Mouse (Mus musculus) kidney, postnatal 14 days (tissue): Measurements from ENCODE around the gene Klf4.

ENCODE experiments used
- DNase-seq: peaks from one replicate; pipeline ENCODE4 v3.0.0; 2022; ENCODE audit warnings: mixed read lengths

Gene Klf4

GRCm38 (mm10) chr4:55523921-55524320 lies 8.3 kb downstream of the Klf4 start:
- no peak for DNase-seq

DNA sequence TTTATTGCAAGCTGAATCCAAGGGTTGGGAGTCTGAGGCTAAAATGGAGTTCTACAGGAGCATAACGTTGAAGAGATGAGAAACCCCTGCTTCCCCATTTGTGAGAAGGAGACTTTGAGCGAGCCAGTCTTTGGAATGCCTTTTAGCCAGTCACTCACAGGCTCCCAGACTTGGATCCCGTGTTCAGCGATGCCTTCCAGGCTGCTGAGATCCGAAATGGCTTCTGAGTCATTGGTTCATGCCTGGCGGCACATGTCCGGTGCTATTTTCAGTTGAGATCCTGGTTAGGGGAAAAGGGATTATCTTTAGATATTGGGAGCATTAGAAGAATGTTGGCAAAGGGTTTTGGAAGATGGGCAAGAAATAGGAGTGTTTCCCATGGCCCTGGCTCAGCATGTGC lies 14.8 kb downstream of the Klf4 start:
- no peak for DNase-seq

DNA sequence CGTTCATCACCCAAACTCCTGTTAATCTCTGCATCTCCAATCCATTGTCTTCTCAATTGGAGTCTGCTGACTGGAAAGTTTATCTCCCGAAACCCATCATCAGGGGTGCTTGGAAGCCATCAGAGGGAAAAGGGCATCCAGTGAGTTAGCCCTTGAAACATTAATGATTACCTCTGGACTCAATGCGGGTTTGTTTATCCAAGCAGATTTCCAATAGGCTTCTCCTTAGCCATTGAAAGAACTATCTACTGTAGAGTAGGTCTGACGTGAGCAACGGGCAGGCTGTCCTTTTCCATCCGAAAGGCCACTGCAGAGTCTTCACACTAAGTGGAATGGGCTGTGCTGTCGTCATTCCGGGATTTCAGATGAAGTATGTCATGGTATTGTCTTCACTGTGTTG lies 16.2 kb downstream of the Klf4 start:
- DNase-seq = no peak

DNA sequence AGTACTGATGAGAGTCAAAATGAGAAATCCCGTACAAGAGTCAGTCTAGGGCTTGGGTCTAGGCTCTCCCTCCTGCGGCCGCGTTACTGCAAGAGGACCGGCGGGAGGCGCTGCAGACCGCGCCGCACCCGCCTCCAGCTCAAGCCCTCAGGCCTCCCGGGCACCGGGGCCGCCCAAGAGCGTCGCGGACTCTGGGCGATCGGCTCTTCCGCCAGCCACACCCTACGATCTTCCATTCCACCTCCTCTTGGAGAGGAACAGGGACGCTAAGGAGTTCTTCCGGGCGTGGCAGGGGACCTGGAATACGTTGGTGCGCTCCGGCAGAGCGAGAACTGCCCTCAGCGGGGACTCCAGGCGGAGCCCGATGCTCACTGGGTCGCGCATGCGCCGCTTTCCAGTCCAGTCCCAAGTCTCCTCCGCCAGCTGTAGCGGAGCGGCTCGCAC lies 17.5 kb downstream of the Klf4 start:
- peak; percentile 88 for DNase-seq

DNA sequence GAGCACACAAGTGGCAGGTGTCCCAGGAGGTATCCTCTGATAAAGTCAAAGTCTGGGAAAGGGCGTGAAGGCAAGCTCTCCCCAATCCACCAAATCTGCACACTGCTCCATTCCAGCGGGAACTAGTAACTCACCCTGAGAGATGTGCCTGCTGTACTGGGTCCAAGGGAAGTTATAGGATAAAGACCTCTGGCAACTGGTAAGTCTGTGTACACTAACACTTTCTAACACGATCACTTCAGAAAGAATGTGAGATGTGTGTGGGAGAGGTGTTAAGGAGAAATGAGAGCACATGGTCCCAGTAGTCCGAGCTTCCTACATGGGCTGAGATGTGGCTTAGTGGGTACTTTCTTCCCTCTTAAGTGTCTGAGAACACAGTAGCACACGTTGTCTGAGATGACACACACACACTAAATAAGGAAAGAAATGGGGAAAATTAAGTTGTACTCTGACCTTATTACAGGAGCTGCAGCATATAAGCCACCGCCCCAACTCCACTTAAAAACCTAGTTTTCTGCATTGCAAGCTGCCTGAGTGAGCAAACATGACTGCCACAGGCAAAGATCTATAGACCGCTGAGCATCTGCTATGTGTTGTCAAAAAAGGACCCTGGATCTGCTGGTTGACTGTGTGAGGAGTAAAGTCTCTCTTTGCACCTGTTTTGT lies 18.5 kb downstream of the Klf4 start:
- no peak for DNase-seq

DNA sequence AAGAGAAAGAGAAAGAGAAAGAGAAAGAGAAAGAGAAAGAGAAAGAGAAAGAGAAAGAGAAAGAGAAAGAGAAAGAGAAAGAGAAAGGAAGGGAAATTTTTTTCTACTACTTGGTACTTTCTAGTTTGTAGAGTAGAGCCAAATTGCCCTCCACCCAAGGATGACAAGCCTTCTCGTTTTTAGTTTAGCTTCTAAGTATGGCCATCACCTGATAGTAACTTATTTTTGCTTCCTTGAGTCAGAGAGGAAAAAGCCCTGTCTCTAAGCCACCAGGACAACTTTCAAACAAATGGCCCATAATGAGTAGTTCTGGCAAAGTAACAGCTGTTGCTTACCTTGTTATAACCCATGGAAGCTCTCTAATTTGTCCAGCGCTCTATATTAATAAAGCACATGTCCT lies 20.9 kb downstream of the Klf4 start:
- DNase-seq = no peak

DNA sequence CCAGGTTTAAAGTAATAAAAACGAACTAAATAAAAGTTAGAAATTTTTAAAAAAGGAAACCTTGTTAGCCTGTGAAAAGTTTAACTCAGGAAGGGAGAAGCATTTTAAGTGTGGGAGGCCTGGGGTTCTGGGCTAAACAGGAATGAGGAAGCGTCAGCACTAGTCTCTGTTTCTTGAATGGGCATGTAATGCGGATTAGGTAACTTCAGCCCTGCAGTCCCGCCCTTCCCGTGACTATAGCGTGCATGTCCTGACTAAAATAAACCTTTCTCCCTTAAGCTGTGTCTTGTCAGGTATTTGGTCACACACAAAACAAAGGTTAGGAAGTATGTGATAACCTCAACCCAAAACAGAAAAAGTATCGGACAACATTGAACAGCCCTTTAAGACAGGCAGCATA lies 23.6 kb downstream of the Klf4 start:
- DNase-seq = no peak

DNA sequence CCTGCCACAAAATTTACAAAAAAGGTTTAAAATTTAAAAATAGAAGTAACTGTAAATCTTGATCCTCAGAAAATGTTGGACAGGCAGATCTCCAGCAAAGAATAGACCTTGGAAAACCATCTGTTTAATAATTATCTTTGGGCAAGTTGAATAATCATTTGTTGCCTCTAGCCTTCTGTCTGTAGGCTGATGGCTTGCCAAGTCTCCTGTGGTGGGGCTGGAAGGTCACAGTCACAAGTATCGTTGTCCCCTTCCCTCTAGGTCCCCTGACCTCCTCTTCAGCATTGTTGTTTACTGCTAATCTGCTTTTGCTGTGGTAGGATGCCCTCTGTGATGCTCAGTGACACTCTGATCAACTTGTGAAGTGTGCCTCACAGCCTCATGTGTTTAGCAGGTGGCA lies 33.6 kb downstream of the Klf4 start:
- no peak for DNase-seq

GRCm38 (mm10) chr4:55496416-55496815 lies 35.9 kb downstream of the Klf4 start:
- no peak for DNase-seq

DNA sequence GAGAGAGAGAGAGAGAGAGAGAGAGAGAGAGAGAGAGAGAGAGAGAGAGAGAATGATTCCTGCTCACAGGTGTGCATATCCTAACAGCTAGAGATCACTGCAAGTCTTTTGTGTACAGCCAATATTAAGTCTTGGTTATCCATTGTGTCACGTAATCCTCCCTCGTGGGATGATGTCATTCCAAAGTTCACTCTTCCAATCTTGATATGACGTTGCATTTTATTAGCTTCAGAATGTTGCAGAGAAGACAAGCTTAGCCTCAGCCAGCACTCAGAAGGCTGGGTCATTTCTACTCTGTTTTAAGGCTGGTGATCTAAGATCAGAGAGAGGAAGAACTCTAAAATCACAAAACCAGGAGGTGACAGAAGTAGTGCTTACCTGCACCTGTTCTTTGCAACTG lies 39.0 kb downstream of the Klf4 start:
- DNase-seq = no peak

DNA sequence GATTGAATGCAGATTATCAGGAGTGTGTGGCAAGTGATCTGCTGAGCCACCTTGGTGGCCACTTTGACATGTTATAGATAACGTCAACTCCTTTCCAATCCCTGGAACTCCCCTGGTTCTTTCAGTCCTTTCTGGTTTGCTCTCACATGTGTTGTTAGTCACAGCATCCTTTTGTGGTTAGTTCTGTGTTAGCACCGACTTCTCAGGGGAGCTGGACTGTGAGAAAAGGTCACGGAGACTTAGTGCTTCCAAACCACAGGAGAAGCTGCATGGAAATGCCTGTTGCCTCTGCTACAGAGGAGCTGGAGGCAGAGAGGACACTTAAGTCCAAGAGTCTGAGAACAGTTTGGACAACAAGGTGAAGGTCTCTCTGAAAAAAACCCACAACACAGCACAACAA lies 42.9 kb downstream of the Klf4 start:
- no peak for DNase-seq

GRCm38 (mm10) chr4:55488604-55489003 lies 43.7 kb downstream of the Klf4 start:
- DNase-seq = no peak

DNA sequence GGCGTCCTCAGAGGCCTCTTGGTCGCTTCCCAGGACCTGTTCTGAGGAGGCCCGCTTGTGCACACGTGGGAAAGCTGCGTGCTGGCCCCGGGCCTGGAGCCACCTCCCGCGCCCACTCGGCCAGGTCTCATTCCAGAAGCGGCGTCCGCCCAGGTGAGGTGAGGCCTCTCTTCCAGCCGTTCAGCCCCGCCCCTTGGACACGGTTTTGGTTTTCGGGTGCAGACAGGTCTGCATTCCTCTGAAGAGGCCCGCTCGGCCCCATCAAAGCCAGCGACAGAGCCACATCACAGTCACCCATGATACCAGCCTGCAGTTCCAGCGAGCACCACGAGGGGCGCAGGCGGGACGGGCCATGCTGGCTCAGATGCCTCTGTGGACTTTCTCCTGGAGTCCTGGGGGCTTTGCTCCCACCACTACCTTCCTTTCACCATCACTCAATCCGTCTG lies 51.9 kb downstream of the Klf4 start:
- DNase-seq = peak; percentile 75

- DNase-seq = no peak
Observed at GRCm38 (mm10) chr4:55478333-55478732, 53.9 kb downstream of the Klf4 start.

GRCm38 (mm10) chr4:55477933-55478332 lies 54.3 kb downstream of the Klf4 start:
- peak; percentile 39 for DNase-seq

DNA sequence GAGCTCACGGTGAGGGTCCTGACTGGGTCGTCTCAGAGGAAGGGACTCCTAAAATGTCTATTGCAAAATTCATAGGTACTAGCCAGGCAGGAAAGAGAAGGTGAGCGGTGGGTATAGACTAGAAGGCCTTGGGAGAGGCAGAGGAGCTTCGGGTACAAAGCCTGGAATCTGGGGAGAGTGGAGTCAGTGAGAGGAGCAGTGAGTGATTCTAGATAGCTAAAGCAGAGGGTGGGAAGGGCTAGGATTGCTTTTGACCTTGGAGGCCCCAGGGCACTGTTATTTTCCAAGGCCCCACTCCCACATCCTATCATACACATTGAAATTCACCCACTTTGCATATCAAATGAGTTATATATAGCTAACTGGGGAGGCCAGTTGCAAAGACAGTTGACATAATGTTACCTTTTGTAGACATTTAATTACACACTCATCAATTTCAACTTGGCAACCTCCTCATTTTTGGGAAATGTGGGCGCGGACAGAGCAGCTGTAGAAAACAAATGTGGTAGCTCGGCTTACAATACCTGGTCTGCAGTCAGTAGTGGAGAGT lies 55.0 kb downstream of the Klf4 start:
- DNase-seq = no peak
